Mouse (Mus musculus) ES-Bruce4 (cell line): ENCODE data around the gene Armc6.

Experiments used
- CTCF ChIP-seq: IDR thresholded peaks from one replicate; pipeline ENCODE4 v1.8.1; 2011; ENCODE audit warnings: low read depth, low read length
- EP300 ChIP-seq: IDR thresholded peaks from 2 replicates; pipeline ENCODE4 v1.6.1; 2011; ENCODE audit warnings: low read depth, low read length; ENCODE audit not compliant: insufficient read depth
- POLR2A ChIP-seq: IDR thresholded peaks from one replicate; pipeline ENCODE4 v1.8.1; 2011; ENCODE audit warnings: low read length; ENCODE audit not compliant: insufficient read depth

GRCm38 (mm10) chr8:70230837-70231236 lies 3.4 kb downstream of the Armc6 start:
- TF ChIP-seq CTCF (no peak), POLR2A (no peak), EP300 (no peak)
